Mouse (Mus musculus) urinary bladder, postnatal 10 days (tissue): ENCODE results near the gene Sec22b.

Source experiments
- DNase-seq: peaks from one replicate; pipeline ENCODE4 v3.0.0; 2022; ENCODE audit warnings: low spot score

Gene Sec22b

DNA sequence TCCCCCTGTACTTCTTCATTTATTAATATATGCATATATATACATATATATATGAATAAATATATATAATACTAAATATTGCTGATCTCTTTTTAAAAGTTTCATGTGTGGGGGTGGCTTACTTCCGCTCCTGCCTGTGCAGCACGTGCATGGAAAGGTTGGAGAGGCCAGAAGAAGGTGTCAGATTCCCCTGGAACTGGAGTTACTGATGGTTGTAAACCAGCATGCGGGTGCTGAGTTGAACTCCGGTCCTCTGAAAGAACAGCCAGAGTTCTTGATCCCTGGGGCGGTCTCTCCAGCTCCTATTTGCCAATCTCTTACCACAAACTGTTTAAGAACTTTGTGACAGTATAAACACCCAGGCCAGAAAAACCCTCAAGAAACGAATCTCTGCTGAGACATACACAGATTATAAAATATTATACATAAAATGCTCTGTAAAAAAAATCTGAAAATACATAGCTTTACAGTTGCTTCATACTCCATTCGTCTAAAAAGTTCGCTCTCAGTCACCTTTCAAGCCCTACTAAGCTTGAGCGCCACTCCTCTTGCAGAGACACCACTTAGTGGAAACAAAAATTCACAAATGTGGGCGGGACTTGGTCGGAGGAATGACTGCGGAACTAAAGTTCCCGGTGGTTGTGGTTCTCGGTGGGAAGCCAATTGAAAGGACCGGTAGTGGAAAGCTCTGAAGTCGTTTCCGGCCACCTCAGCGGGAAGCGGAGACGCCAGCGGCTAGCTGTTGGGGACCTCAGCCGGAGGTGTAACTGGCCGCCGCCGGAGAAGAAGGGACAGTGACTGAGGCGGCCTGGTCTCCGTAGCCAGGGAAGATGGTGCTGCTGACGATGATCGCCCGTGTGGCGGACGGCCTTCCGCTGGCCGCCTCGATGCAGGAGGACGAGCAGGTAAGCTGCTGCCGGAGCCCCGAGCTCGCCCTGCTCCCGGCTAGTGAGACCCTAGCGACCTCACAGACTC is at the start of gene Sec22b:
Gene Sec22b (plus strand): TSS at position 675 of the 975 bp plus-strand sequence.
- peak; percentile 39 for DNase-seq

DNA sequence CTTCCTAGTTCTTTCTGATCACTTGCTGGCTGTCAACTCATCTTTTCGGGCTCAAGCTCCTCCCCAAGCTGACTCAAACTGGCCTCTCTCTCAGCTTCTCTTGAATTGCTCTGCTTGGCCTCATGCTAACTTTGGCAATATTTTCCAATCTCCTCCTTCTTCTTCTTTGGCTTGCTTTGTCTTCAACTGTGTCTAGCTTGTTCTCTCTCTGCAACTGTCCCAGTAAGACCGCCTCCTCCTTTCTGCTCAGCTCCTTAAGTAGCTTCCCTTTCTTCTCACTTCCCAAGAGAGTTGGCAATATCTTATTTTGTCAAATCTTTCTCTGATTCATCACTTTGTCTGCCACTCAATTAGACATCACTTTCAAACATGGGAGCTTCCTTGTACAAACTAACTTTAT is 49.2 kb upstream of the Sec22b start:
- DNase-seq = no peak

DNA sequence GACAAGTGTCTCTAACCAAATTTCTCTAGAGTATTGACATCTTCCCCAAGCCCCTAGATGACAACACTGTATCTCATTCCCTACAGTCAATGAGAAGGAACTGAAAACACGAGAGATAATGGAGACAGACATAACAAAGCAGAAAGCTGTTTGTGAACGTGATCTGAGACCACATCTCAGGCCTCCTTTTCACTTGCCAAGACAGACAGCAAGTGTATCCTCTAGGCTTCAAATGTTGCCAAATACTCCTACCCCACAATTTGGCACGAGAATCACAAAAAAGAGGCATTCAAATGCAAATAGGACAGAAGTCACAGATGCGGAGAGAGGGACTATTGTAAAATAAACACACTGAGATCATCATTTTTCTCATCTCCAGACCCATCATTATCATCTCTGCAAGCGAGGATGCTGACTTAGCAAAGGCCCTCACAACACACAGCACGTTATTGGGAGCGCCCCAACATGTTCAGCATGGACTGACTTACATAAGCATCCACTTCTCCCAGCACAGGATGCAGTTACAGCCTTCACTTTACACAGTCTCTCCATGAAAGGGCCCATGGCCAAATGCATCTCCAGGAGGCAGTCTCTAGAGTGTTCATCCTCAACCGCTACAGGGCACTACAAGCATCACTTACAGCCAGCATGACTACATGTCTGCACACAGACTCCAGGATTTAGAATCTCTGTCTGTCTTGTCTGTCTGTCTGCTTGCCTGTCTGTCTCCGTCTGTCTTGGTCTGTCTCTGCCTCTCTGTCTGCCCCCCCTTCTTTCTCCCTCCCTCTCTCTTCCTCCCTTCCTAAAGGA is 46.2 kb upstream of the Sec22b start:
- DNase-seq = no peak

DNA sequence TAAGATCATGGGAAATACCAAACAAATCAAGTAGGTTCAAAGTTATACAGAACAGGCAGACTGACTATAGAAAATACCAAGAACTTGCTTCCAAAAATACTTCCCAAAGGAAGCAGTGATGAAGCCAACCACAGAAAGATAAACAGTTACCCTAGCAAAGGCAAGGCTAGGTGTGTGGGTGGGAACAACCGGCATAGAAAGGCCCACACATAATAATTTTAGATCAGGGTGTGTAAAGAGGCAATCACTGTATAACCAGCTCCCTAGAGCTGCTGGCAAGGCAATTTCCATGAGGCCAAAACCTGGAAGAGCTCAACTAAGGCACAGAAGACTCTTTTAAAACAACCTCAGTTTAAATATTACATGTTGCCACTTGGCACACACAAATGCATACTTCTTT is 41.6 kb upstream of the Sec22b start:
- DNase-seq = no peak

DNA sequence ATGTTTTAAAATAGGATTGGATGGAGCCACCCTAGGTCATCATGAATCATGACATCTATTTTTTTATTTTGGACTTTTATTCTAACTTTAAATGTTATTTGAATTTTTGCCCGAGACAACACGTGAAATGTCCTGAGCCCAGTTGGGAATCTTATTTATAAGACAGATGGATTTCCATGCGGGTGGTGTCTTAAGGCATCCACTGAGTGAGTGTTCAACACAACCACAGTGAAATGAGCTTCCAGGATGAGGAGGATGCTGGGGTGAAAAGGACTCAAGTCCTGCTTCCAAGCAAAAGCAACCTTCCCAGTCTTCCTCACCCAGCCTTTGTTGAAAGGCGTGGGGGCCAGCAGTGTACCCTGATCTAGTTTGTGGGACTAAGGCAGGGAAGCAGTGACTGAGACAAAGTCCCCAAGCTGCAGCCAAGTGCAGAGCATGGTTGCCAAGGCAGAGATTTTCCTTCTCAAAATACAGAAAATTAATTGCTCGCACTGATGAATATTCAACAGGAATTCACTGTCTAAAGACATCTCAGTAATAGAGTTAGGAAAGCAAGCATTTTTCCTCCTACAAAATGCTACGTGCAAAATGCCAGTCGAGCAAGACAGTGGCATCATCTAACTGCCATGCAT is 40.1 kb upstream of the Sec22b start:
- no peak for DNase-seq

DNA sequence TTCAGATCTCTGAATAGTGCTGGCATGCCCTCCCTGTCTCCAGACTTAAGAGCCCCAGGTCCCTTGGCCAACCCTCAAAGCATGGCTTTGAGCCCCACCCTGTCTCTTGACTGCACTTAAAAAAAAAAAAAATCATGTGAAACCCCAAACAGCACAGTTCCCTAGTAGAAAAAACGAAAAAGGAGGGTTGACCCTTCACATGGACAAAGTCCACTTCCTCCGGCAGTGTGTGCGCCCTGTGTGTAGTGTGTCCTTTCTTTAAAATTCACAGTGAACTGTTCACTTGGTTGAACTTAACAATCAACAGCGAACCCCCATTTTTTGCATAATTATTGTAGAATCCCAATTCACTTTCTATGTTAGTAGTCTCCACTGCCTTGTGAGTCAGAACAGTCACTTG is 34.3 kb upstream of the Sec22b start:
- DNase-seq = no peak

DNA sequence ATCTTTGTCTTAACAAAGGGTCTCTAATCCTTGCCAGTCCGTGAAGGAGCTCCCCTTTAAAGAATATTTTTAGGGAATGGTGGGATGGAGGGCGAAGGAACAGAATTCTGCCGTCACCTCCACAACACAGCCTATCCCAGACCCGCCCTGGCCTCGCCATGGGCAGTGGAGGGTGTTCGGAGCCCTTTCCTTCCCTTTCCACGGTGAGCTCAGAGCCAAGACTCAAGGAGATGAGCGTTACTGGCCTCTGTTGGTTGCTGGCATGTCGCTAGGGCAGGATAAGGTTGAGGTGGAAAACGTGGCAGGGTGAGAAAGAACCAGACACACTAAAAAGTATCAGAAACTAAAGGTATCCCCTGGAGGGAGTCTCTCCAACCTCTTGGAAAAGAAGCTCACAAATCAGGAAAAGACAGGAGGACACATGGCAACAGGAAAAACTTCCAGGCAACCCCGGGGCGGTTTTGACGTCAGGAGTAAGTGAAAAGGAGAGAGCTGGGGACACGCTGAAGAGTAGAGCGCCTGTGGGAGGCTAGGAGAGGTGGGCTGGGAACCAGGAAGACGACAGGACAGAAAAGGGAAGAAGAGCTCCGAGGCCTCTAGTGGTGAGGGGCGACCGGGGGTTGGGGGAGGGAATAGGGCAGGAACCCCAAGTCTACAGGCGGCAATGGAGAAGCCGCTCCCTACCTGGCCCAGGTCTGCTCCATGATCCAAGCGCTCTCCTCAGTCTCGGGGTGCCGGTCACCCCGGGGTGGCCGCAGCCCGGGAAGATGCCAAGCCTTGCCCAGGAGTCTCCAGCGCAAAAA is 33.6 kb upstream of the Sec22b start:
- peak; percentile 12 for DNase-seq

DNA sequence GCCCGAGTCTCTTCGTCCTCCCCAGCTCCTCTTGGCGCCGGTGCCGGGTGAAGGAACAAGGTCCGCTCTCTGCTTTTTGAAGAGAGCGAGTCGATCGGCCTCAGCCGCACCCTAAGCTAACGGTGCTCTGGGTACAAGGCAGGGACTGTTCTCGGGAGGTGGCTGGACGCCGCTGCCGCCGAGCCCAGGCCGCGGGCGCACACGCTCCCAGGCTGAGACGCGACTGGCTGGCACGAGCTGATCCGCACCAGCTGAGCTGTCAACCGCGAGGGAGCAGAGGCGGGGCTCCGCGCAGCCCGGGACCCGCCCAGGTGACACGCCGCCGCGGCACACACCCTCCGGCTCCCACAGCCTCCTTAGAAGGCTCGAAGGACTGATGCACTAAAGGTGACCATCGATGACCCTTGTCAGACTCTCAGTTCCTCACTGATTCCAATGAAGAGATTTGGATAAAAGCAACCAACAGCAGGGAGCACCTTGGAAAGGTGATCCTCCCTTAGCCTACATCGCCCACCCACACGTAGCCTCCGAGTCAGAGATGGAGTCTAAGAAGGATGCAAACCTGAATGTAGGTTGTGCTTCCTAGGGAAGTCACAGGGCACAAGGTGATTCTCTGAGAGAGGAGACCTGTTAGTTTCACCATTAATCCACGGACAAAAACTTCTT is 32.8 kb upstream of the Sec22b start:
- peak; percentile 14 for DNase-seq

DNA sequence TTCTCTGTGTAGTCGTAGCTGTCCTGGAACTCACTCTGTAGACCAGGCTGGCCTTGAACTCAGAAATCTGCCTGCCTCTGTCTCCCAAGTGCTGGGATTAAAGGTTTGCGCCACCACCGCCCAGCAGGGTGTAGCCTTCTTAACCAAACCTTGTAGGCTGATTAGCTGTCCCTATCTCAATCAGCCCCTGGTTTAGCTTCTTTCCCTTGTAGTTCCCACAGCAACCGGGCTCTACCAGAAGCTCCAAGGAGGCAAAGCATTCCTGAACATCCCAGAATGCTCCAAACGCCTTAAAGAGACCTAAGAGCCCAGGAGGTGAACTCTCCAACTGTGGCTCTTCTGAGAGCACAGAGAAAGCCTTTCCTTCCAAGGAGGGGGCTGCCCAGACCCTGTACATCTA is 32.3 kb upstream of the Sec22b start:
- no peak for DNase-seq

DNA sequence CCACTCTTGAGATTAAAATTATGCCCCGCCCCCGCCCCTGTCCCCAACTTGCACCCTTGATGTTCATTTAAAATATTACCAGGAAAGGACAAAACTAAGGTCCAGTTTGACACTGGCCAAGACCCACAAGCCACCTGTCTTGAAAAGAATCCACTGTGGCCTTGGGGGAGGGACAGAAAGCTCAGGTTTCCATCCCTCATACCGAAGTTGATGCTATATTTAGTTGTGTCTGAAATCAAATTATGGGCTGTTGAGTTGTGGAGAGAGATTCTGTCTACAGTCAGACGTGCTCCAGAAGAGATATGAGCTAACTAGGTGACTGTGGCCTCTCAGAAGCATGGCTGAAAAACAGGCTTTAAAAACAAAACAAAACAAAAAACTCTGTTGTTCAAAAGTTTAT is 31.3 kb upstream of the Sec22b start:
- no peak for DNase-seq

DNA sequence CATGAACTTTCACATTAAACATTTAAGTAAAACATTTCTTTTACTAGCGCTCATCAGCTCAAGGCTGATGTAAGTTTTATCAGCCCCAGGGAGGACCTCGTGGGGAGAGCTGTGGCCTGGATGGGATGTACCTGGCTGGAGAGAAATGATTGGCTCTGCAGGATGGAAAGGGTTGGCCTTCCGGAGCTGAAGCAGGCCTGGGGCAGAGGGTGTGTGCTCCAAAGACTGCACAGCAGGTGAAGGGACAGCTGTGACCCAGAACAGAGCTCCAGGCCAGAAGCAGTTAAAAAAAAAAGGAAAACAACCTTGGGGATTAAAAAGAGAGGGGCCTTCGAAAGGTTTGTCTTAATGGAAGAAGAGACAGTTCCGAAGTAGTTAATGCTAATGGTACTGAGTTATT is 26.2 kb upstream of the Sec22b start:
- no peak for DNase-seq

DNA sequence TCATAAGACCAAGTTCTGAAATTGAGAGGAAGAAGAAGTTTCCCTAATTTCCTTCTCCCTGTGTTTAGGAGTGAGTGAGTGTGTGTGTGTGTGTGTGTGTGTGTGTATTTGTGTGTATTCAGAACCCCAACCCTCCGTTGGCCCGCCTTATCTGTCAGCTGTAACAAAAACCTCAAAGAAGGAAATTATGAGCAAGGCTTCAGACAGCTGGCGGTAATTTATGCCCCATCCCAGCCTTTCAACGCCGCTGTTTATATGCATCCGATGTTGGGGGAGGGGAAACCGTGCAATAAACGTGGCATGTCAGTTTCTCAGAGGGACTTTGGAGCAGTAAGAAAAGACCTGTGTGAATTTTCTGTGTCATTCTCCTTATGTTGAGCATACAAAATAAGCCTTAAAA is 24.7 kb upstream of the Sec22b start:
- no peak for DNase-seq

DNA sequence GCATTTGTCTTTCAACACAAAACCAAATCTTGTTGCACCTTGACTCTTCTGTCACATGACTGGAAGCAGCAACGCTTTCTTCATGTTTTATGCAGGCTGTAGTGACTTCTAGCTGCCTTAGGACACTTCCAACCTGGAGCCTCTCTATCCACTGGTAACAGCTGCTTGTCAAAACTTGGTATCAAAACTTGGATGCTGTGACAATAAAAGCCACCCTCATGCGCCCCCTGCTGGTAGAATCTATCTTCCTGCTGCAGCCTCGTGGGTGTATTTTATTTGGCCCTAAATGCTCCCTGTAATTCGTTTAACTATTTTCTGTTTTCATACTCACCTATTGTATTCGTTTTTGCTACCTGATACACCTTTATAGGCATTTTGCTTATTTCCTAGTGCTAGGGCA is 21.8 kb upstream of the Sec22b start:
- peak; percentile 32 for DNase-seq

DNA sequence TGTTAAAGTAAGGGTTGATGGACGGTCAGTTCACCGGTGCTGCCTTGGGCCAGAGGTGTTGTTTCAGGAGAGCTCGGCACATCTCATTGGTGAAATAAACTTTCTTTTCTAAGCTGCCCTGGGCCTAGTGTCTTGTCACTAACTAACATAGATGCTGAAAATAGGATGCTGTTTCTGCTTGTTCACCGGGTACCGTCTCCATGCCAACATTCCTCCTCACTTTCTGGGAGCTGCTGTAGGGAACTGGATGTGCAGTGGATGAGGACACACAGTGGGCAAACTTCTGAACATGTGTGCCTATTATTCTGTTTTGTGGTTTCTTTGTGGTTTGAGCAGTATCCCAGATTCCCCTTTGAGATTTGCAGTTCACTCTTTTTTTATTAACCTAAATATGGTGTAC is 19.4 kb upstream of the Sec22b start:
- DNase-seq = no peak

DNA sequence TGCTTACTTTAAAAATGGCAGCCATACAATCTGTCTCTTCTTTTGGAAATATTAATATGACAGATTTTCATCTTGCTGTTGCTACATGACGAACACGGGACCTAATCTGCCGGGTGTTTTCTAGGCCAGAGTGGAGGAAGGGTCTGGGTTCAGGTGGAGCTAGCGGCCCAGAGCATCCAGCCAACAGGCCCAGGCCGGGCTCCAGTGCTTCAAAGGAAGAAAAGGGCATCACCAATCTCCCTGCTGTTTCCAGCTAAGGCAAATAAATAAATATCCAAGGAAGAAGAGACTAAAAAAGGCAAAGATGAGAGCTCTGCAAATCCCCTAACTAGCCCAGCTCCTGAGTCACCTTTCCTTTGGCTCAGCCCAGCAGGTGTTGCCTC is 13.2 kb upstream of the Sec22b start:
- no peak for DNase-seq

DNA sequence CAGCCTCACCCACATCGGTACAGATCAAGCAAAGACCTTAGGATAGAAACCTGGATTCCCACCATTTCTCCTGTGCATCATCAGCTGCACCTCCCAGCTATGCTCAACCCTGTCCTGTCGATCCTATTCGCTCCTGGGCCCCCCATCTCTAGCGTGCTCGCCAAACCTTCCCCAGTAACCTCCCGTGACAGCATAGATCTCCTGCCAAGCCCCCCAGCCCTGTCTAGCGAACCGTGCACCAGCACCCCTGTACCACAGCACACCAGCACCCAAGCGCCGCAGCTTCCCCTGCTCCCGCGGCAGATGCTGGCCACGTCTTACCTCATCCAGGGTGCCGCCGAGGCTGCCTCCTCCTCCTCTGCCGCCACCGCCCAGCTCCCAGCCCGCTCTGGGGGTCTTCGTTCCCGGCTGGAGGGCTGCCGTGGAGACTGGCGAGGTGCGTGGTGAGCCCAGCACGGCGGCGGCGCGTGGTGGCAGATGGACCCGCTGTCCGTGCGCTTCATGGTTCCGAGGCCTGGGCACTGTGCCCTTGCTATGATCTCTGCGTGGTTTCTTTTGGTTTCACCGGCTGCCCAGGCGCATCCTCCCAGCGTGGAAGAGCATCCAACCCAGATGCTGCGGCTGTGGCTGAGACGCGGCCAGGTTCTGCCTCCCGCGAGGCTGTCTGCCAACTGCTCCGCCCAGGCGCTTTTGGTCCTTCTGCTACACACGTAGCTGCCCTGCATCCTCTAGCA is 12.7 kb upstream of the Sec22b start, which contains the start of gene Pde4dip:
Gene Pde4dip (minus strand): TSS at position 540 of the 734 bp plus-strand sequence.
- no peak for DNase-seq

DNA sequence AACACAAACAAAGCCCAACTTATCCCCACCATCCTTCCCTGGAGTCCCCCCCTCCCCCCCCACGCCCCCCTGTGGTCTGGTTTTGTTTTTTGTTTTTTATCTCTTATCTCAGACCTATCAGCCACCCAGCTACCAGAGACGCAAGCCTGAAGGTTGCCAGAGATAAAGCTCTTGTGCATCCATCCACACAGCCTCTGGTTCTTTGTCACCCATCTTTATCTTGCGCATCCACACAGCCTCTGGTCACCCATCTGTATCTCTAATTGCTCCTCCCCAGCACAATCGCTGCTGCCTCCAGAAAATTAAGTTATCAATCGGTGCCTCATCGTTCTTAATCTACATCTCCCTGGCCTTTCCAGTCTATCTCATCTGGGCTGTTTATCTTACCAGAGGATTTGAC is 10.8 kb upstream of the Sec22b start:
- no peak for DNase-seq

DNA sequence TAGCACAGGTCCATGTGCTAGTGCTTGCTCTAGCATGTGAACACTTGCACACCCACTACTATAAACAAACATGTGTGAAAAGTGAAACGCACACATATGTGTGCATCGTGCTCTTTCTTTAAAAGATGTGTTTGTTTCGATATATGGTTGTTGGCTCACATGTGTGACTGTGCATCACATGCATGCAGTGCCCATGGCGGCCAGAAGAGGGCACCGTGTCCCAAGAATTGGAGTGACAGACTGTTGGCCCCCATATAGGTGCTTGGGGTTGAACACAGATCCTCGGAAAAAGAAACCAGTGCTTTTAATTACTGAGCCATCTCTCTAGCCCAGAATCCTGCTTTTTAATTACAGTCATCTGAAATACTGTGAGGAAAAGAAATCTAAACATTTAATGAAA is 6.3 kb upstream of the Sec22b start:
- DNase-seq = no peak

DNA sequence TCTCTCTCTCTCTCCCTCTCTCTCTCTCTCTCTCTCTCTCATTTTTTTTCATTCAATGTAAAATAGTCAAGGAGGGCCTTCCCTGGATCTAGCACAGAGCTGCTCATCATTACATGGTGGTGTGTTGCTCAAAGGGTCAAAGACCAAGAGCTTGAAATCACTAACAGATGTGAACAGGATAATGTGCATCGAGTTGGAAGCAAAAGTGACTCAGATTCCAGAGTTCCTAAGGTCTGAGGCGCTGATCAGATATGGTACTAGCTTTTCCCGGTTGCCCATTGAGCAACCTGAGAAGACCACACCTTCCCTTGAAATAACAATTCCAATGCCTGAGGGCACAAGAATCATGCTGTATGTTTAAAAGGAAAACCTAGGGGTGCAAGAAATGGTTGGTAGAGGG is 2.6 kb upstream of the Sec22b start:
- DNase-seq = no peak

DNA sequence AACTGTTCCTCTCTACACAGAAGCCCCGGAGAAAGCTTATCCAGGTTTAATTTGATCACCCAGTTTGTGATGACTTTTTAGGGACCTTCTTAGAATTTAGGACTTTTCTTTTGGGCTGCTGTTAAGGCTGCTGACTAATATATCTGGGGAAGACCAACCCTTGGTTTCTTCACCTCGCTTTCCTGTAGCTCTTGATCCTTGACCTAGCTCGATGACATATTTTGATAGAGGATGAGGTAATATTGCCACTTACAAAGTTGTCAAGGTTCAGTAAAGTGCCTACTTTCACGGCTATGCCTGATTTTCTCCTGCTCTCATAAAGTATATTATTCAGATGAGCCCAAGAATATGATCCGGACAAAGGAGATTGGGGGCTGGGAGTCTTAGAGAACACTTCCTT is 596 bp downstream of the Sec22b start:
- no peak for DNase-seq

DNA sequence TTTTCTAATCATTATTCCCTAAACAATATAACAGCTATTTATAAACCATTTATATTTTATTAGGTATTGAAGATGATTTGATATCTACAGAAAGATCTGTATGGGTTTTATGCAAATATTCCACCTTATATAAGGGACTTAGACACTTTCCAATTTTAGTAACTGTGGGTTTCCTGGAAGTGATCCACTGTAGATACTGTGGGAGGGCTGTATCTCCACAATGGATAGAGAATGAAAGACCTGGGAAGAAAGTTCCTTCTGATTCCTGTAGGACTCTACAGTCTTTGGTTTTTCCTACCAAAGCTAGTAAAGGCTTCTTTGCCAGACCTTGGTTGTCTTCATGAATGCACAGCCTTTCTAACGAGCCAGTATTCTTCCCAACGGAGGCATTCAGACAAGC is 8.7 kb downstream of the Sec22b start:
- DNase-seq = no peak
